Mouse (Mus musculus): Measurements from ENCODE around the gene Nosip. TPM values are rescaled to one million over a fixed set of nuclear protein-coding genes. Genes with fewer than 3 reads are reported as not detected.

The Nosip gene
- polyA plus RNA-seq, 1 experiment from 2014 or later, result 79.5 TPM

DNA sequence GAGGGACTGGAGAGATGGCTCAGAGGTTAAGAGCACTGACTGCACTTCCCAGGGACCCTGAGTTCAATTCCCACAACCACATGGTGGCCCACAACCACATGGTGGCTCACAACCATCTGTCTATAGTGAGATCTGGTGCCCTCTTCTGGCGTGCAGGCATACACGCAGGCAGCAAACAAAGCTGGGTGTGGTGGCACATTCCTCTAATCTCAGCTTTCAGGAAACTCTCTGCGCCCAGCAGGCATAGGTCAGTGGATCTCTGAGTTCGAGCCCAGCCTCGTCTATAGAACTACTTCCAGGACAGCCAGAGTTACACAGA lies 5.7 kb downstream of the Nosip start:
- Histone ChIP-seq H3K9ac (no peak overlapping the region), H3K9me3 (replicated peaks) (no peaks in the 10 kb centered on the region), H3K4me3 (replicated peaks) (no peak overlapping the region), H3K36me3 (no peaks in the 10 kb centered on the region), H3K4me1 (peaks cover 11% of the 10 kb centered on the region), H3K4me2 (no peak overlapping the region), H3K27me3 (no peaks in the 10 kb centered on the region), H3K27ac (no peak overlapping the region)
- 0 out of 2 replicates have a peak, but pooled peaks have one; percentile 12 for ATAC-seq (replicated peaks; ENCODE audit: low FRiP score)
- WGBS, result 30% methylated on average over 5 of the region's 5 CpGs

DNA sequence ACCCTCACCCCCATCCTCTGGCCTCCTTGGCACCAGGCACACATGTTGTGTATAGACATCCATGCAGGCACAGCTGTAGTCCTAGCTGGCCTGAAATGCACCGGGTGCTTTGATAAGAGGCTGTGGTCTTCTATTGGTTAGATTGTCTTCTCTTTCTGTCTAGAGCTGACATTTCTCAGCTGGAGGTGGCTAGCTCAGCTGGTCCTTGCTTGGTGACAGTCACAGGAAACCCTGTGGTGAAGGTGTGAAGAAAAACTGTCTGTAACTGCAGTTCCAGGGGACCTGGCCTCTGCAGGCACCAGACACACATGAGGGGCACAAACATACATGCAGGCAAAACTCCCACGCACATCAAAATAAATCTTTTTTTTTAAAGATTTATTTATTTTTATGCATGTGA lies 7.4 kb downstream of the Nosip start:
- Histone ChIP-seq H3K36me3 (peaks cover 12% of the 10 kb centered on the region), H3K4me2 (no peak overlapping the region)

DNA sequence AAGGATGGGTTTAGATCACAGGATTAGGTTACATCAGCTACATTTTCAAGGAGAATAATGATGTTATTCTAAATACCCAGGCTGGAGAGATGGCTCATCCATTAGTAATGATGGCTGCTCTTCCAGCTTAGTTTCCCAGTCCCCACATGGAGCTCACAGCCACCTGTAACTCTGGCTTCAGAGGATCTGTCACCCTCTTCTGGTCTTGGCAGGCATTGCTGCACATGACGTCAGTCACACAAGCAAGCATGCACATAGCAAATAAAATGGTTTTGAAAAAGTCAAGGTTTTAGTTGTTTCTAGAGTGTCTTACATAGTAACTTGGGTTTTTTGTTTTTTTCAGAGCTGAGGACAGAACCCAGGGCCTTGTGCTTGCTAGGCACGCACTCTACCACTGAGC lies 10.0 kb downstream of the Nosip start:
- ATAC-seq (replicated peaks; ENCODE audit: low FRiP score), result no peak
- WGBS, result 93% methylated on average over 2 of the region's 2 CpGs

More for the DNA sequence above, 7.4 kb downstream of the Nosip start:
- H3K9ac ChIP-seq, result no peak overlapping the region
- 85% methylated on average over 2 of the region's 2 CpGs for WGBS
- ATAC-seq (replicated peaks; ENCODE audit: low FRiP score), result no peak
- H3K27ac ChIP-seq, result no peak overlapping the region
- H3K4me3 ChIP-seq (replicated peaks), result no peak overlapping the region
- no peaks in the 10 kb centered on the region for H3K9me3 ChIP-seq (replicated peaks)
- H3K4me1 ChIP-seq, result 0 out of 2 replicates have a peak, but pooled peaks cover 5% of the 10 kb centered on the region
- H3K27me3 ChIP-seq, result no peaks in the 10 kb centered on the region

DNA sequence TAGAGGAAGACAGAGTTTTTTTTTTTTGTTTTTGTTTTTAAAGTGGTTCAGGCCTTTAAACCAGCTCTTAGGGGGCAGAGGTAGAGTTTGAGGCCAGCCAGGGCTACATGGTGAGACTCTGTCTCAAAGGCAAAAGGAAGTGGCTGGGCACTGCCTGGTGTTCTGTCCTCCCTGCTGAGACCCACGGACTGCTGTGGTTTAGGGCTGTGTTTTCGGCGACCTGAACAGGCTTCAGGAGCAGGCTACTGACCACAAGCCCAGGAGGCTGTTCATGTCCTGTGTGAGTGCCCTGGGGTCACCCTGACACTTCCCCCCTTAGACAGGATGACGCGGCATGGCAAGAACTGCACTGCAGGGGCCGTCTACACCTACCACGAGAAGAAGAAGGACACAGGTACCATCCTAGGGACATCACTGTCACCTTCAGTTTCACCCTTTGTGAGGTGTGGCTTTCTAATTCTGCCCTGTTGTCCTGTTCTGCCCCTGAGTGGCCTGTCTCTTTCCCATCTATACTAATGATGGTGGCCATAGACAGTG lies 11.0 kb downstream of the Nosip start:
- Histone ChIP-seq H3K9me3 (replicated peaks) (no peaks in the 10 kb centered on the region), H3K27me3 (no peaks in the 10 kb centered on the region), H3K36me3 (peaks cover 43% of the 10 kb centered on the region), H3K4me2 (no peak overlapping the region), H3K4me1 (peaks cover 9% of the 10 kb centered on the region), H3K9ac (no peak overlapping the region), H3K4me3 (replicated peaks) (no peak overlapping the region), H3K27ac (no peak overlapping the region)
- 79% methylated on average over 7 of the region's 7 CpGs for WGBS
- ATAC-seq (replicated peaks; ENCODE audit: low FRiP score), result no peak

More for the DNA sequence above, 10.0 kb downstream of the Nosip start:
- Histone ChIP-seq H3K9me3 (replicated peaks) (no peaks in the 10 kb centered on the region), H3K9ac (no peak overlapping the region), H3K4me2 (no peak overlapping the region), H3K4me3 (replicated peaks) (no peak overlapping the region), H3K27ac (no peak overlapping the region), H3K36me3 (peaks cover 36% of the 10 kb centered on the region), H3K4me1 (peaks cover 9% of the 10 kb centered on the region), H3K27me3 (no peaks in the 10 kb centered on the region)

DNA sequence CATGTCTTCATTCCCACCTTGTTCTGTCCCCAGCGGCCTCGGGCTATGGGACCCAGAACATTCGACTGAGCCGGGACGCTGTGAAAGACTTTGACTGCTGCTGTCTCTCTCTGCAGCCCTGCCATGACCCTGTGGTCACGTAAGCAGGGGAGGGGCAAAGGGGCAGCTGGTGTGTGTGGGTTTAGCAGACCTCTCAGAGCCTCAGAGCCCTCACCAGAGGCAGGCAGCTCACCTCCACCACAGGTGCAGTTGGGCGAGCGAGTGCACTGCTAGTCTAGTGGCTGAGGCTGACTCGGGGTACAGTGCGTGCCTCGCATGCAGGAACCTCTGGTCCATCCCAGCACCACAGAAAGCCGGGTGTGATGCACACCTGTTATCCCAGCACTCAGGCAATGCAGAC lies 11.7 kb downstream of the Nosip start:
- Histone ChIP-seq H3K4me3 (replicated peaks) (no peak overlapping the region), H3K9ac (no peak overlapping the region), H3K36me3 (peaks cover 43% of the 10 kb centered on the region), H3K4me2 (no peak overlapping the region), H3K27me3 (no peaks in the 10 kb centered on the region), H3K4me1 (peaks cover 9% of the 10 kb centered on the region), H3K27ac (no peak overlapping the region), H3K9me3 (replicated peaks) (no peaks in the 10 kb centered on the region)
- 86% methylated on average over 12 of the region's 12 CpGs for WGBS
- ATAC-seq (replicated peaks; ENCODE audit: low FRiP score), result no peak

DNA sequence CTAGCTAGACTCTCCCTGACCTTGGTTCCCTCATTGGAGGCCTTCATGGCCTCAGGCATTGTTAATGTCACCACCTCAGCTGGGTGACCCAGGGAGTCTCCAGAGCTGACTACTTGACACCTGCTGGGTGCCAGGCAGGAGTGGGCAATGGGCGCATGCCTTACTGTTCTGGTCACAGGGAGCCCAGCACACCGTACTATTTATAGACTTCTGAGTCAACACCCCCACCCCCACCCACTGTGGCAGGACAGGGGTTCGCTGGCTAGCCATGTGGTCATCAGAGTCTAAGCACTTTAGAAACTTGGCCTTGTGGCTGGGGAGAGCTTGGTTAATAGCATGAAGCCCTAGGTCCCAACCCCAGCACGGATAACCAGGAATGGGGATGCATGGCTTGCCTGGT lies 13.2 kb downstream of the Nosip start:
- Histone ChIP-seq H3K27ac (no peak overlapping the region), H3K27me3 (no peaks in the 10 kb centered on the region), H3K4me2 (no peak overlapping the region), H3K9me3 (replicated peaks) (no peaks in the 10 kb centered on the region), H3K36me3 (peaks cover 43% of the 10 kb centered on the region), H3K4me1 (peaks cover 13% of the 10 kb centered on the region), H3K9ac (no peak overlapping the region), H3K4me3 (replicated peaks) (no peak overlapping the region)
- WGBS, result 67% methylated on average over 4 of the region's 4 CpGs
- ATAC-seq (replicated peaks; ENCODE audit: low FRiP score), result no peak

DNA sequence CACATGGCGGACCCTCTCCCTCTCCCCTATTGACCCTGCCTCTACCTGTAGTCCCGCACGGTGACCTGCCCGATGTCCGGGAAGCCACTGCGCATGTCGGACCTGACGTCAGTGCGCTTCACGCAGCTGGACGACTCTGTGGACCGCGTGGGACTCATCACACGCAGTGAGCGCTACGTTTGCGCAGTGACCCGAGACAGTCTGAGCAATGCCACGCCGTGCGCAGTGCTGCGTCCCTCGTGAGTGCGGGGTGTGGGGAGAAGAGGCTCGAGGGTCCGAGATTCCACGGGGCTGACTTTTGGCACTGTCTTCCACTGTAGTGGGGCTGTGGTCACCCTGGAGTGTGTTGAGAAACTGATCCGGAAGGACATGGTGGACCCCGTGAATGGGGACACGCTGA lies 14.3 kb downstream of the Nosip start:
- Histone ChIP-seq H3K27ac (no peak overlapping the region), H3K9me3 (replicated peaks) (no peaks in the 10 kb centered on the region), H3K4me2 (no peak overlapping the region), H3K36me3 (peaks cover 49% of the 10 kb centered on the region), H3K9ac (no peak overlapping the region), H3K27me3 (no peaks in the 10 kb centered on the region), H3K4me3 (replicated peaks) (no peak overlapping the region), H3K4me1 (peaks cover 18% of the 10 kb centered on the region)
- WGBS, result 86% methylated on average over 30 of the region's 30 CpGs
- no peak for ATAC-seq (replicated peaks; ENCODE audit: low FRiP score)

DNA sequence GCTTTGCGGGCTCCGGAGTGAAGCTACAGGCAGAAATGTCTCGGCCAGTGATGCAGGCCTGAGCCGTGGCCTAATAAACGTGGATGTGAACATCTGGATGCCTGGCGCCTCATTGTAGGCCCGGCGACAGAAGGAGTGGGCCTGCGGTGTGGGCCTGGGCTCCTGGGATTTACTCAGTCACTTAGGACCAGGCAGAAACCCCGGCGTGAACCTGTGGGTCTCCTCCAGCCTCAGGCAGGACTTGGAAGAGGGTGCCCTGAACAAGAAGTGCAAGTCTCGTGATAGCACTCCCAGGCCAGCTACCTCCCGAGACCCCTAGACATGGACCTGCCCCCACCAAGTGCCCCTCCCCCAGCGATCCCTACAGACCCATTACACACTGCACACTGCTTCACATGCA lies 15.1 kb downstream of the Nosip start:
- 89% methylated on average over 14 of the region's 14 CpGs for WGBS

DNA sequence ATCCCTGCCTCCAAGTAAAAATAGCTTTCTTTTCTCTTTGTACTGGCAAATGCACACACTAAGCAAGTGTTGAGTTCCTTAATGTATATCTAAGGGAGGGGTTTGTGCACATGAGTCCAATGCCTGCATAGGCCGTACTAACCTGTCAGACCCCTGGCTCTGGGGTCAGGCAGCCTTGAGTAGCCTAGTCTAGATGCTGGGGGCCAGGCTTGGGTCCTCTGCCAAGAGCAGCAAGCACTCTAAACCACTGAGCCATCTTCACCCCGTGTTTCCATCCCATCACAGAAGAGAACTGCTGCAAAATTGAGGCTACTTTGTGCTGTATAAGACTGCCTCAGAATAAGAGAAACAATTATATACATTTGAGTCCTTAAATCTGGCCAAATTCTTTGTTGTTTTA lies 15.6 kb downstream of the Nosip start:
- Histone ChIP-seq H3K4me3 (replicated peaks) (no peak overlapping the region), H3K27ac (no peak overlapping the region), H3K4me2 (no peak overlapping the region), H3K4me1 (peaks cover 23% of the 10 kb centered on the region), H3K36me3 (peaks cover 56% of the 10 kb centered on the region), H3K9ac (no peak overlapping the region), H3K9me3 (replicated peaks) (no peaks in the 10 kb centered on the region), H3K27me3 (no peaks in the 10 kb centered on the region)
- no peak for ATAC-seq (replicated peaks; ENCODE audit: low FRiP score)
- WGBS, result 86% methylated on average over 2 of the region's 2 CpGs

More for the DNA sequence above, 15.1 kb downstream of the Nosip start:
- H3K36me3 ChIP-seq, result peaks cover 51% of the 10 kb centered on the region
- no peaks in the 10 kb centered on the region for H3K27me3 ChIP-seq
- peaks cover 18% of the 10 kb centered on the region for H3K4me1 ChIP-seq
- no peak overlapping the region for H3K9ac ChIP-seq
- H3K4me2 ChIP-seq, result no peak overlapping the region
- H3K4me3 ChIP-seq (replicated peaks), result no peak overlapping the region
- no peak for ATAC-seq (replicated peaks; ENCODE audit: low FRiP score)
- H3K27ac ChIP-seq, result no peak overlapping the region
- no peaks in the 10 kb centered on the region for H3K9me3 ChIP-seq (replicated peaks)

DNA sequence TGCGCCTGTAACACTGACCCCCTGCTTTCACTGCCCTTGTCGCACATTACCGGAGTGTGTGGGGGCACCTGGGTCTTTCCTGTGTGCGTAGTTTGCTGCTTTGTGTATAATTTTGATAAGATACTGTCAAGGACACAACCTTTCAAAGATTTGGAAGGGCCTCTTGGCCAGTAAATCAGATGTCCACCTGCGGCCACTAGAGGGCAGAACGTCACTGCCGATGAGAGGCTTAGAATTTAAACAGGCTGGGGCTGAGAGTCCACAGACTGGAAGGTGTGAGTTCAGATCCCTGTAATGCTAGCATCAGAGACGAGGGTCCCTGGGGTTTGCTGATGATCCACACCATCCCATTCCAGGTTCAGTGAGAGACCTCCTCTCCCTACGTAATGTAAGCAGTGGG lies 16.3 kb downstream of the Nosip start:
- Histone ChIP-seq H3K36me3 (peaks cover 61% of the 10 kb centered on the region), H3K27ac (no peak overlapping the region), H3K4me1 (peaks cover 30% of the 10 kb centered on the region), H3K27me3 (no peaks in the 10 kb centered on the region), H3K9me3 (replicated peaks) (no peaks in the 10 kb centered on the region), H3K4me3 (replicated peaks) (no peak overlapping the region), H3K9ac (no peak overlapping the region), H3K4me2 (no peak overlapping the region)
- ATAC-seq (replicated peaks; ENCODE audit: low FRiP score), result no peak
- 33% methylated on average over 9 of the region's 9 CpGs for WGBS

DNA sequence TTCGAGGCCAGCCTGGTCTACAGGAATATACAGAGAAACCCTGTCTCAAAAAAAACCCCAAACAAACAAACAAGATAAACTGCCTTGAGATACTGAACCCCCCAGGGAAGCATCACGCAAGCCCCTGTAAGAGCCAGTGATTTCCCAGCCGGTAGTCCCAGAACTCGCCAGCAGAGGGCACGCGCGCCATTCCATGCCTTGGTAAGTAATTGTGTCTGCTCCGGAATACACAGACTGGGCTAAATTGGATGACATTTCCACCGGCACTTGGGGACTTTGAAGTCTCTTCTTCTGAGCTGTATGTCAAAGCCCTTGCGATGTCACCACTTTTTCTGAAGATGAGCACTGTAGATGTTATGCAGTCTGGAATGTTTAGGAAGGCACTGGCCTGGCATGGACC lies 17.6 kb downstream of the Nosip start:
- WGBS, result 2% methylated on average over 10 of the region's 10 CpGs
- H3K4me3 ChIP-seq (replicated peaks), result no peak overlapping the region
- H3K4me1 ChIP-seq, result peaks cover 30% of the 10 kb centered on the region
- peaks cover 63% of the 10 kb centered on the region for H3K36me3 ChIP-seq
- no peaks in the 10 kb centered on the region for H3K27me3 ChIP-seq
- peak; percentile 16; the same call in 1 of the 2 replicates for ATAC-seq (replicated peaks; ENCODE audit: low FRiP score)
- H3K27ac ChIP-seq, result no peak overlapping the region
- H3K9me3 ChIP-seq (replicated peaks), result no peaks in the 10 kb centered on the region
- no peak overlapping the region for H3K9ac ChIP-seq
- H3K4me2 ChIP-seq, result no peak overlapping the region

DNA sequence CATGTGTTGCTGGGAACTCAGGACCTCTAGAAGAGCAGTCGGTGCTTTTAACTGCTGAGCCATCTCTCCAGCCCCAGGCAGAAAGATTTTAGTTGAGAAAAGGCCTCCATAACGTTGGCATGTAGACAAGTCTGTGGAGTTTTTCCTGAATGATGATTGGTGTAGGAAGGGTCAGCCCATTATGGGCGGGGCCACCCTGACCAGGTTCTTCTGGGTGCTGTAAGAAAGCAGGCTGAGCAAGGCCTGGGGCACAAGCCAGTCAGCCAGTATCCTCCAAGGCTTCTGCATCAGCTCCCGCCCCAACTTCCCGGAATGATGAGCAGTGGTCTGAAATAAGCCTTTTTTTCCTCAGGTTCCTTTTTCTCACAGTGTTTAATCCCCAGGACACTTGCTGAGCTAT lies 18.8 kb downstream of the Nosip start:
- ATAC-seq (replicated peaks; ENCODE audit: low FRiP score), result no peak
- no peaks in the 10 kb centered on the region for H3K27me3 ChIP-seq
- no peak overlapping the region for H3K9ac ChIP-seq
- H3K36me3 ChIP-seq, result peaks cover 65% of the 10 kb centered on the region
- no peaks in the 10 kb centered on the region for H3K9me3 ChIP-seq (replicated peaks)
- 57% methylated on average over 5 of the region's 5 CpGs for WGBS
- H3K4me2 ChIP-seq, result no peak overlapping the region
- no peak overlapping the region for H3K4me3 ChIP-seq (replicated peaks)
- peak overlapping the region; percentile 41; the same call in 1 of the 2 replicates for H3K27ac ChIP-seq
- peaks cover 21% of the 10 kb centered on the region; the same call in 1 of the 2 replicates for H3K4me1 ChIP-seq
